Mouse (Mus musculus): Measurements from ENCODE around the gene Faap20. TPM values are rescaled to one million over a fixed set of nuclear protein-coding genes. Genes with fewer than 3 reads are reported as not detected.

Gene Faap20
- polyA plus RNA-seq, 1 experiment from 2014 or later, result 63.2 TPM

DNA sequence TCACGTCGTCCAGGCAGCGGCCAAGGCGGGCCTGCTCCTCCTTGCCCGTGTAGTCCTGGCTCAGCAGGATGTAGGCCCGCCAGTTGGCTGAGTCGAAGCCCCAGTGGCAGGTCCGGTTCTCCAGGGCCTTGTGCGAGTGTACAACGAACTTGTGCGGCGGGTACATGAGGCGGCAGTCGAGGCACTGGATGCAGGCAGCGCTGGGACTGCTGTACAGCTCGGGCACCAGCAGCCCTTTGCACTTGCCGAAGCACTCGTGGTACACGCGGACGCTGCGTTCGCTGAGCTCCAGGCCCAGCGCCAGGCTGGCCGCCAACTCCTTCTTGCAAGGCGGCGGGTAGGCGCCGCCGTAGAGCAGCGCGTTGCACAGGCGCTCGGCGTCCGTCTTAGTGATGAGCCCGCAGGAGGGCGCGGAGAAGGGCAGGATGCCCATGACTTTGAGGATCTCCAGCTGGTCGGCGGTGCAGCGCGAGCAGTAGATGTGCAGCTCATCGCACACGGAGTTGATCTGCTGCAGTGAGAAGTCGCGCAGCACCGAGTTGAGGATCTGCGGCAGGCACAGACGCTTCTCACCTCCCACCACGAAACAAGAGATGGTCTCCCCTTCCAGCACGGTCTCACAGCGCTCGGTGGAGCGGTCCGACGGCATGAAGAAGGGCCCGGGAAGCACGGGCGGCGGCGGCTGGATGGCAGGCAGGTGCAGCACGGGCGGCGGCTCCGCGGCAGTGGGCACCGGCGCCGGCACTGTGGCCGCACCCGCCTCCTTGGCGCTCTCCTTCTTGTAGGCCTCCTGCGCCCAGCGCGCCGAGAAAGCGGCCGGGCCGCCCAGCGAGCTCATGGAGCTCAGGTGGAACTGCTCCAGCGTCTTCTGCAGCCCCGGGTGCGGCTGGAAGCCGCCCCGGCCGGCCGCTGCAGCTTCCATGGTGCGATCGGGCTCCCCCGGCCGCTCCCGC is 27.7 kb upstream of the Faap20 start:
- H3K4me2 ChIP-seq, result peak overlapping the region; percentile 97
- H3K27ac ChIP-seq (replicated peaks), result peak overlapping the region; percentile 81
- peaks cover 50% of the 10 kb centered on the region for H3K4me1 ChIP-seq
- H3K36me3 ChIP-seq, result 0 out of 2 replicates have a peak, but pooled peaks cover 3% of the 10 kb centered on the region
- H3K9me3 ChIP-seq, result no peaks in the 10 kb centered on the region
- under 1% methylated on average over 84 of the region's 93 CpGs for WGBS
- H3K9ac ChIP-seq, result peak overlapping the region; percentile 99
- ATAC-seq (ENCODE audit: extremely low read depth, insufficient number of reproducible peaks, low FRiP score, low TSS enrichment), result no peak
- no peaks in the 10 kb centered on the region for H3K27me3 ChIP-seq (replicated peaks)
- peak overlapping the region; percentile 95 for H3K4me3 ChIP-seq

DNA sequence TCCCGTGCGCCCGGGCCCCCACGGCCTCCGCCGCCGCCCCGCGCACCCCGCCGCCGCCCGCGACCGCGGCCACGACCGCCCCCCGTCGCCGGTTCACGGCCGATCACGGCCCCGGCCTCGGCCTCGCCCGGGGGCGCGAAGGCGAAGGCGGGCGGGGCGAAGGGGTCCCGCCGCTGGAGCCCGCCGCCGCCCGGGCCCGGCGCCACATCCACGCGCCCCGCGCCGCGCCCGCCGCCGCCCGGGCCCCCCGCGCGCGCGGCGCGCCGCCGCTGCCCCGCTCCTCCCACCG is 27.1 kb upstream of the Faap20 start, which contains the start of gene Ski:
Gene Ski, minus strand, starts transcription at position 41 of the 289 bp plus-strand sequence.
- Histone ChIP-seq H3K9me3 (no peaks in the 10 kb centered on the region), H3K27me3 (replicated peaks) (no peaks in the 10 kb centered on the region), H3K4me2 (peak within 1 kb of the TSS; percentile 97), H3K27ac (replicated peaks) (peak within 1 kb of the TSS; percentile 96), H3K36me3 (0 out of 2 replicates have a peak, but pooled peaks cover 2% of the 10 kb centered on the region), H3K4me1 (peaks cover 43% of the 10 kb centered on the region), H3K4me3 (peak within 1 kb of the TSS; percentile 95), H3K9ac (peak within 1 kb of the TSS; percentile 99)
- WGBS, result 0% methylated on average over 2 of the region's 63 CpGs
- ATAC-seq (ENCODE audit: extremely low read depth, insufficient number of reproducible peaks, low FRiP score, low TSS enrichment), result no peak

DNA sequence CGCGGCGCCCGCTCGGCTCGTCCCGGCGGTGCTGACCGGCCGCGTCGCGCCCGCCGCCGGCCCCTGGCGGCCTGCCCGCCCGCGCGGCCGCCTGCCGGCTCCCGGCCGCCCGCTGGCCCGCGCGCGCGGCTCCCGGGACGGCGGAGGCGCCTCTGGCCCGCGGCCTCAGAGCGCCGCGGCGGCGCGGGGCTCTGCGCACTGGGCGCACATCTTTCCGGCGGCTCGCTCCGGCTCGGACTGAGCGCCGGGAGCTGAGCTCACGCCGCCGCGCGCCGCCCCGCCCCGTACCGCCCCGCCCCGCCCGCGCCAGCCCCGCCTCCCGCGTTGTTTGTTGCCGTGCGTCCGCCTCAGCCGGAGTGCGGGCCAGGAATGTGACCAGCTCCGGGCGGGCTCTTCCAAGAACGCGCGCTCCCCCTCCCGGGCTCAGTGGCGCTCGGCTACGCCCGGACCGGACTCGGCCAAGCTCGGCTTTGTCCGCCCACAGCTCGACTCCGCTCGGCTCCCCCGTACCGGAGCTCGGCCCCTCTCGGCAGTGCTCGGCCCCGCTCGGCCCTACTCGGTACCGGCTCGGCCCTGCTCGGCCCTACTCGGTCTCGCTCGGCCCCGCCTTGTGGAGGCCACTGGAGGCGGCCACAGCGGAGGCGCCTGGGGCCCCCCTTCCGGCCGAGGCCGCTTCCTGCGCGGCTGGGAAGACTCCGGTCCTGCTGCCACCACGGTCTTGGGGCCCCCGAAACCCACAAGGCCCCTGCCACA is 26.6 kb upstream of the Faap20 start:
- H3K4me1 ChIP-seq, result peaks cover 38% of the 10 kb centered on the region
- H3K4me2 ChIP-seq, result peak overlapping the region; percentile 77
- peak; percentile 98 for ATAC-seq (ENCODE audit: extremely low read depth, insufficient number of reproducible peaks, low FRiP score, low TSS enrichment)

GRCm38 (mm10) chr4:155223594-155224528 is 25.7 kb upstream of the Faap20 start:
- Histone ChIP-seq H3K9ac (peak overlapping the region; percentile 88), H3K4me1 (peaks cover 30% of the 10 kb centered on the region), H3K27me3 (replicated peaks) (no peaks in the 10 kb centered on the region), H3K27ac (replicated peaks) (peak overlapping the region; percentile 96), H3K36me3 (0 out of 2 replicates have a peak, but pooled peaks cover 2% of the 10 kb centered on the region), H3K4me3 (peak overlapping the region; percentile 95), H3K4me2 (peak overlapping the region; percentile 77), H3K9me3 (no peaks in the 10 kb centered on the region)
- ATAC-seq (ENCODE audit: extremely low read depth, insufficient number of reproducible peaks, low FRiP score, low TSS enrichment), result no peak
- WGBS, result 31% methylated on average over 20 of the region's 20 CpGs

More for the DNA sequence above, 26.6 kb upstream of the Faap20 start:
- H3K4me3 ChIP-seq, result peak overlapping the region; percentile 95
- H3K9me3 ChIP-seq, result no peaks in the 10 kb centered on the region
- under 1% methylated on average over 83 of the region's 116 CpGs for WGBS
- H3K36me3 ChIP-seq, result 0 out of 2 replicates have a peak, but pooled peaks cover 2% of the 10 kb centered on the region
- H3K27me3 ChIP-seq (replicated peaks), result no peaks in the 10 kb centered on the region
- H3K27ac ChIP-seq (replicated peaks), result peak overlapping the region; percentile 96
- H3K9ac ChIP-seq, result peak overlapping the region; percentile 99

- no peaks in the 10 kb centered on the region for H3K27me3 ChIP-seq (replicated peaks)
- H3K4me1 ChIP-seq, result peaks cover 11% of the 10 kb centered on the region
- no peak overlapping the region for H3K4me3 ChIP-seq
- H3K9ac ChIP-seq, result no peak overlapping the region
- H3K36me3 ChIP-seq, result 0 out of 2 replicates have a peak, but pooled peaks cover 2% of the 10 kb centered on the region
- H3K27ac ChIP-seq (replicated peaks), result no peak overlapping the region
- ATAC-seq (ENCODE audit: extremely low read depth, insufficient number of reproducible peaks, low FRiP score, low TSS enrichment), result no peak
- 77% methylated on average over 5 of the region's 5 CpGs for WGBS
- H3K4me2 ChIP-seq, result no peak overlapping the region
- H3K9me3 ChIP-seq, result no peaks in the 10 kb centered on the region
Measured at GRCm38 (mm10) chr4:155225918-155226317, 23.7 kb upstream of the Faap20 start.

DNA sequence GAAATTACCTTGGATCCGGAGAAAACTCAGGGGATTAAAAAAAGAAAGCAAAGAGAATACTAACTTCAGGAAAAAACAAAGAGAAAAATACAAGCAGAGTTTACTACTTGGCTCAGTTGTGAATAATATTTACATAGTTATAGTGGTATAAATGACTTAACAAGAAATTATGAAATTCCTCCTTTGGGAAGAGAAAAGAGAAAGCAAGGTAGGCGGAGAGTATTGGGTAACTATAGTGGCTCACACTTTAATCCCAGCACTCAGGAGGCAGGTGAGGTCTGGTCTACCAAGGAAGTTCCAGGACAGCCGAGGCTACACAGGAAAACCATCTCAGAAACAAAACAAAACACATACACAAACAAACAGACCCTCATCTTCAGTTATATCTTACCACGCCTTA is 21.6 kb upstream of the Faap20 start:
- H3K9me3 ChIP-seq, result no peaks in the 10 kb centered on the region
- H3K4me1 ChIP-seq, result peaks cover 24% of the 10 kb centered on the region
- no peak overlapping the region for H3K4me3 ChIP-seq
- WGBS, result 76% methylated on average over 4 of the region's 4 CpGs
- no peaks in the 10 kb centered on the region for H3K27me3 ChIP-seq (replicated peaks)
- no peak overlapping the region for H3K9ac ChIP-seq
- no peaks in the 10 kb centered on the region for H3K36me3 ChIP-seq
- H3K27ac ChIP-seq (replicated peaks), result no peak overlapping the region
- H3K4me2 ChIP-seq, result no peak overlapping the region
- ATAC-seq (ENCODE audit: extremely low read depth, insufficient number of reproducible peaks, low FRiP score, low TSS enrichment), result no peak

GRCm38 (mm10) chr4:155228461-155228860 is 21.1 kb upstream of the Faap20 start:
- 64% methylated on average over 5 of the region's 5 CpGs for WGBS
- no peaks in the 10 kb centered on the region for H3K9me3 ChIP-seq
- no peak for ATAC-seq (ENCODE audit: extremely low read depth, insufficient number of reproducible peaks, low FRiP score, low TSS enrichment)
- H3K27ac ChIP-seq (replicated peaks), result no peak overlapping the region
- no peaks in the 10 kb centered on the region for H3K27me3 ChIP-seq (replicated peaks)
- H3K4me3 ChIP-seq, result no peak overlapping the region
- no peak overlapping the region for H3K4me2 ChIP-seq
- no peaks in the 10 kb centered on the region for H3K36me3 ChIP-seq
- H3K9ac ChIP-seq, result no peak overlapping the region
- peaks cover 27% of the 10 kb centered on the region for H3K4me1 ChIP-seq

- Histone ChIP-seq H3K27ac (replicated peaks) (peak overlapping the region; percentile 100), H3K36me3 (no peaks in the 10 kb centered on the region), H3K4me3 (peak overlapping the region; percentile 35; the same call in 1 of the 2 replicates), H3K9ac (peak overlapping the region; percentile 79), H3K4me2 (peak overlapping the region; percentile 67), H3K9me3 (no peaks in the 10 kb centered on the region), H3K4me1 (peaks cover 71% of the 10 kb centered on the region), H3K27me3 (replicated peaks) (no peaks in the 10 kb centered on the region)
- 0 out of 2 replicates have a peak, but pooled peaks have one; percentile 22 for ATAC-seq (ENCODE audit: extremely low read depth, insufficient number of reproducible peaks, low FRiP score, low TSS enrichment)
- WGBS, result 3% methylated on average over 10 of the region's 10 CpGs
Measured at GRCm38 (mm10) chr4:155233878-155234277, 15.7 kb upstream of the Faap20 start.

GRCm38 (mm10) chr4:155234371-155235310 is 15.0 kb upstream of the Faap20 start:
- ATAC-seq (ENCODE audit: extremely low read depth, insufficient number of reproducible peaks, low FRiP score, low TSS enrichment), result peak; percentile 11; the same call in 1 of the 2 replicates
- H3K4me1 ChIP-seq, result peaks cover 71% of the 10 kb centered on the region
- peak overlapping the region; percentile 79 for H3K9ac ChIP-seq
- H3K4me2 ChIP-seq, result peak overlapping the region; percentile 67
- H3K9me3 ChIP-seq, result no peaks in the 10 kb centered on the region
- H3K27me3 ChIP-seq (replicated peaks), result no peaks in the 10 kb centered on the region
- 32% methylated on average over 8 of the region's 8 CpGs for WGBS
- H3K27ac ChIP-seq (replicated peaks), result peak overlapping the region; percentile 100
- no peaks in the 10 kb centered on the region for H3K36me3 ChIP-seq
- peak overlapping the region; percentile 35 for H3K4me3 ChIP-seq

Measured in heart, embryonic 13.5 days (tissue).